Mouse (Mus musculus) WW6 (cell line): Measurements from ENCODE around the gene Zfp276.
"Not testable (repeated sequence)": the region's sequence is repeated elsewhere in the genome, so short reads cannot be mapped to it uniquely, and the experiment has no call there.

Experiments
- DNase-seq: peaks from one replicate; pipeline ENCODE4 v3.0.0-alpha.2; 2013; ENCODE audit warnings: low read depth, low spot score

The Zfp276 gene

DNA sequence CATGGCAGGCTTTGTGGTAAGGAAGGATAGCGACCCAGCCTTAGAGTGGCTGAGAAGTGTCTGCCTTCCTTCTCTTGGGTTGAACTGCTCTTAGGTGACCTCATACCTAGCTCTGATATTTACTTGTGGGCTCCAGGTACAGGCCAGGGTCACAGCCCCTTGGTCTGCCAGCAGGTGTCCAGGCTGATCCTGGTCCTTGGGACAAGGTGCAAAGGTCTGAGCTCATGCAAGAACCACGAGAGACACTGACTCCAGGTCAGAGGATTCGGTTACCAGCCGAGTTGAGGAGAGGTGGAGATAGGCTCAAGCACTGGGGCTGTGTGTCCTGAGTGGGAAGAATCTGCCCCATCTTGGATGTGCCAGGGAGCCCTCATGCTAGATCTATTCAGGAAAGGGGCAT is 9.6 kb upstream of the Zfp276 start:
- DNase-seq: no peak

DNA sequence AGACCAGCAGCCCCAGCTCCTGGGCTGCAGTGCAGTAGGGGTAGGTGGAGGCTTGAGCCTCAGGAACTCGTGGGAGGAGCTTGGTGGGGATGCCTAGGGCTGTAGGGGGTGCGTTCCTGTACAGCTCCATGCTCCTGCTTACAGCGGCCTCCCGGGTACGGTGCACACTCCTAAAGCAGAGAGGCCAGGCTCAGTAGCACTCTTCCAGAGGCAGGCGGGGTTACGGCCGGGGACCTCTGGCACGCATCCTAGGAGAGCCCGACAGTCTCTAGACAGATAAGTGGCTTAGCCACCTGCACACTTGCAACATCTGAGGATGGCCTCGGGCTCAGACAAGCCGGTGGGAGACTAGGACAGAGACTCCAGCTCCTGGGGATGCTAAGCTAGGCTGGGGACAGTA is 8.5 kb upstream of the Zfp276 start:
- DNase-seq: no peak

DNA sequence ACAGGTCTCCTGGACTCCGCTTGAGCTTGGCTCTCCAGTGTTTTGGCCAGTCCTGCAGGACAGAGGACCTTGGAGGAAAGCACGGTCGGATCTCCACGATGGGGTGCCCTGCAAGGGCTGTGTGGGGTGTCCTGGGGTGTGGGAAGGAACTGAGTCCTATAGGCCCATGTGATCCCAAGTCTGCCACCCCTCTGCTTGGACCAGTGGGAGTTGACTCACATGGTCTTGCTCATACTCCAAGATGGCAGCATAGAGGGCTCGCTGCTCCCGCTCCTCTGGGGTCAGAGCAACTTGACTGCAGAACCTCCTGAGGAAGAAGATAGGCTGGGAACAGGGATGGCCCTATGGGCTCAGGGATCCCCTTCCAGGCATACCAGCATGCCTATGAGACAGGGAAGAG is 6.2 kb upstream of the Zfp276 start:
- no peak for DNase-seq

DNA sequence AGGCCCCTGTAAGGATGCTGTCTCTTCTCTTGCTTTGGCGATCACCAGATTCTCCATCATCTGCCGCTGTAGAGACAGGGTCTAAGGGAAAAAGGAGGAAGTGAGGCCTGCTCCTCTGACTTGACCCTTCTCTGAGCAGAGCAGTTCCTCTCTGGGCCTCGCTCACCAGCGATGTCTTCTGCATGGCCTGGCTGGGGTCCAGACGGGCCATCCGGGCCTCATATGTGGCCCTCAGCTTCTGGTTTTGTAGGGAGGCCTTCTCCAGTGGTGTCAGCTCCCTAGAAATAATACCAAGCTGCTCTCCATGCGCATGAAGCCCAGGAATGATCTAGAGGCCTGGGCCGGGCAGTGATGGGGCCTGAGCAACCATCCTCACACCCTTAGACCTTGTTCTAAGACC is 5.4 kb upstream of the Zfp276 start:
- no peak for DNase-seq

DNA sequence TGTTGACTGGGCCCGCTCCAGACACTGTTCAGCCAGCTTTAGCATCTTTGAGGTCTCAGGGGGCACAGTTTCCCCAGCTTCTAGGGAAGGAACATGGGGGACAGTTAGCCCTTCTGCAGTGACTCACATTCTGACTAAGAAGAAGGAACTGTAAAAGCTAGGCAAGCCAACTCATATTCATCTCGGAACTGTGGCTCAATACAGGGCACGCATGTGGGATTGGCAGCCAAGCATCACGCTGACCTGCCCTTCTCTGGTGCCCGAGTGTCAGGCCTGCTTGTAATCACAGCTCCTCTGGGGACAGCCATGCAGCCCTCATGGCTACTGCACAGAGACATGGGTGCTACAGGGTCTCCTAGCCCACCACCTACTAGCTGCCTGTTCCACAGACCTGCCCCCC is 3.1 kb upstream of the Zfp276 start:
- DNase-seq: no peak

DNA sequence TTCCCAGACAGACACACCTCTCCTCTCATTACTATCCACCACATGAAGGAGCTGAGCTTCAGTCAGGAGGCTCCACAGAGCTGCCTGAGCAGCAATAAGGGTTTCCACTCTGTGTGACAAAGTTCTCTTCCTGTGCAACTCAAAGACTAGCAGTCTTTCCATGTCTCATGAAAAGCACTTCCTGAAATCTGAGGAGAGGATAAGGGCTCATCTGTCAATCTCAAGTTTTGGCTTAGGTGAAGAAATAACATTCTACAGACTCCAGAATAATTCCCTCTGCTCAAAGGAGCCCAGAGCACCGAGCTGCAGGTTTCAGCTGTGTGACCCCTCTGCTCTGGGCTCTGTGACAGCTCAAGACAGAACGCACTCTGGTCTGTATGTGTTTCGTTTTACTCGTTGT is 1.1 kb upstream of the Zfp276 start:
- DNase-seq: no peak

DNA sequence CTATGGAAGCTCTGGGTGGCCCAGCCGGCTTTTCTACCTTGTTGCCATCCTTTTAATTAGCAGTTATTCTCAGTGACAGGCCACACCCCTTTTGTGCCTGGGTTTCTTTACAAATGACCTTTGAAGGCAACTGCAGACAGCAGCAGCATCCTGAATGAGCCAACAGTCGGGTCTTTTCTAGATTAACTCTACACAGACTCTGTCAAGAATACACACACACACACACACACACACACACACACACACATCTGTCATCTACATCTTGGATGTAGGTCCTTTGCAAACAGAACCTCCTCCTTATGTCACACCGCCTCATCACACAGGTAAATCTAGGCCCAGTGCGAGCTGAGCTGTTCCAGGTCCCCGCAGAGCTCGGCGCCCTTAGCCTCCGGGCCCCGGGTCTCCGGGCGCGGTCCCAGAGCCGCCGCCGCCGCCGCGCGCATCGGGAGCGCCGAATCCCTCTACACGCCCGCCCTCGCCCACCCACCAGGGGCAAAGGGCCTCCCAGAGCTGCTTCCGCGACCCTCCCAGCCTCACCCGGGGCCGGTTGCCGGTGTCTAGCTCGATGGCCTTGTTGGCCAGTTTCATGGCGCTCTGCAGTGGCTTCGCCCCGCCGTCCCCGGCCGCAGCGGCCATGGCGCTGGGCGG is 420 bp upstream of the Zfp276 start:
- no peak for DNase-seq

DNA sequence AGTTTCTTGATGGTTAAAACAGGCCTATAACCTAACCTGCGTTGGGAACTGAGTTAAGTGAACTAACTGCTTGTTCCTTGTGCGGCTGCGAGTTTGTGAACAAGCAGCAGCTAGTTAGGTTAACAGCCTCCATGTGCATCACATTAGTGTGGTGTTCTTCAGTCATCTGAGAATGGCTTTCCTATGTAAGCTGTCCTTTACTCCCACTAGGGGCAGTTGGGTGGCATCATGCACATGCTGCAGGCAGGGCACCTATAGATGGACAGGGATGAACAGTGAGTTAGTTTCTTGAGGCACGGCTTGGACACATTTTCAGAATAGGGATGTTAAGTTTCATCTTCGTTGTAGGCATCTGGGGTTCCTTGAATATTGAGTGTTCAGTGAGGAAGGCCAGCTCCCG is 1.2 kb downstream of the Zfp276 start:
- no peak for DNase-seq

DNA sequence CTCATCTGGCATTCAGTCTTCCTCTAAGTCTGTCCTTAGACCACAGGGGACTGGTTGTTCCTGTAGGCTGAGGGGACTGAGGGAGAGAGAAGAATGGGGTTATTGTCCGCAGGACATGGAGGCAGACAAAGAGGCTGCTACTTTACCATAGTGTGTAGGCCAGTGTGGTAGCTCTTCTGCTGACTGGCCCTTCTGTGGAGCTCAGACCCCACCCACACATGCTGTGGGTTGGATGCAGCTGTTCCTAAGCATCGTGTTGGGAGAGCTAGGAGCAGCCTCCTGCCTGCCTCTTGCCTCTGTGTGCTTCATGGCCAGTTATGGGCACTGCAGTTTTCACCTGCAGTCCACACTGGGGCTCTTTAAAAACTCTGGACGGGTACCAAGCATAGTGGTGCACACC is 3.1 kb downstream of the Zfp276 start:
- no peak for DNase-seq

DNA sequence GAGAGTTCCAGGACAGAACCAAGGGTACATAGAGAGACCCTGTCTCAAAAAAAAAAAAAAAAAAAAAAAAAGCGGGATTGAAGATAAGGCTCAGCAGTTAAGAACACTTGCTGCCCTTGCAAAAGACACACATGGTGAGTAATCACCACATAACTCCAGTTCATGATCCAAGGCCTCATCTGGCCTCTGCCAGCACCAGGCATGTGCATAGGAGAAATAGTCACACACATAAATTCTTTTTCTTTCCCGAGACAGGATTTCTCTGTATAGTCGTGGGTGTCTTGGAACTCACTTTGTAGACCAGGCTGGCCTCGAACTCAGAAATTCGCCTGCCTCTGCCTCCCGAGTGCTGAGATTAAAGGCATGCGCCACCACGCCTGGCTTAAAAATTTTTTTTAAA is 3.6 kb downstream of the Zfp276 start:
- not testable (repeated sequence) for DNase-seq

DNA sequence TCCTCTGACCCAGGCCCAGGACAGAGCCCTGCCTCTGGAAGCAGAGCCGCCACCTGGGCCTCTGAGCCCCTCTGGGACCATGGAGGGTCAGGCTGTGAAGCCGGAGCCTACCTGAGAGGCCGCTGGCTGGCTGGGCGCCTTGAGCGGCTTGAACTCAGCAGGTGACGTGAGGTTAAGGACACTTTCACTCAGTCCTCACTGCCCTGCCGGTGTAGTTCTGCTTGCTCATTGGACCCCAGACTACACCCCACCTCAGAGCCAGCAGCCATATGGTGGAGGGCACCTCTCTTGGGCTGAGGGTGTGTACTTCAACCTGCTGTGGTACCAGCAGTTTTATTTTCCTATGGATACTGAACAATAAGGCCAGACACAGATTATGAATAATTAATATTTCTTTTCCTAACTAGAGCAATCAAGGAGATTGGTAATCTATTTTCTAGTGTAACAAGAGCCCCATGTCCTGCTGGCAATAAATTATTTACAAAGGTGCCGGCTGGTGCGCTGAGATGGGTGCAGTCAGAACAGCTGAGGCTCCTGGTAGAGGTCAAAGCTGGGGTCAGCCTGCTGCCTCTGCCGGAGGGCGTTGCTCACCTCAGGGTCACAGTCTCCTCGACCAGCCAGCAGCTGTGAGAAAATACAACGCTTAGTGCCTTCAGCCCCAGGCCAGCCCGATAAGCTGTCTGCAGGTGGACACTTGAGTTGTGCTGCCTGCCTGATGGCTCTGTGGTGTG is 14.1 kb downstream of the Zfp276 start:
- DNase-seq: no peak

DNA sequence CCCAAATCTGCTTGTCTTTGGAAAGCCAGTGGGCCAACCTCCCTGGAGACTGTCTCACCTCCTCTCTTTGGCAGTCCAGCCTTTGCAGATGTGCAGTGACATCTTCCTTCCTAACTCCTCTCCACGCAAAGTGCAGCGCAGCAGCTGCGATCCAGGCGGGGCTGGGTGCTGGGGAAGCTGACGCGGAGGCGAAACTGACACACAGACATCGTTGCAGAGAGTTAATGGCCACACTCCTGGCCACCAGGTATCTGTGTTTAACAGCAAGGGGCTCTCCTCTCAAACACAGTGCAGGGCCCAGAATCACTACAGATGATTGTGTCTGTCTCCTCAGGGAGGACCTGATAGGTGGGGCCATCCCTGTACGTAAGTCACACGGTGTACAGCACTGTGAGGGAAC is 17.2 kb downstream of the Zfp276 start:
- no peak for DNase-seq

DNA sequence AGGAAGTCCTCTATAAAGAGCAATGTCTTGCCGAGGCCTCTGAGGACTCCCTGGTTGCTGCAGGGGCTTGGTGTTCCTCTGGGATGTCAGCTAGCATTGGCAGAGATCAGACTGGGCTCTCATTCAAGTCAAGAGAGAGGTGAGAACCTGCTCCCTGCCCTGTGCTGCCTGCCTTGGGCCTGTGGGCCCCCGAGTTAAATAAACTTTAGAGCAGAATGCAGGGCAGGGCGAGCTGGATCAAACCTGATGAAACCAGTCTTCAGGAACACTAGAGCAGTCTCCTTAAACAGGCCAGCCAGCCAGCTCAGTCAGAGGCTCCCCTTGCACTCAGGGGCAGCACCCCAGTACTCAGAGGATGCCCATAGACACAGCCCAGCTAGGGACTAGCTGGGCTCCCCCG is 17.9 kb downstream of the Zfp276 start:
- no peak for DNase-seq

DNA sequence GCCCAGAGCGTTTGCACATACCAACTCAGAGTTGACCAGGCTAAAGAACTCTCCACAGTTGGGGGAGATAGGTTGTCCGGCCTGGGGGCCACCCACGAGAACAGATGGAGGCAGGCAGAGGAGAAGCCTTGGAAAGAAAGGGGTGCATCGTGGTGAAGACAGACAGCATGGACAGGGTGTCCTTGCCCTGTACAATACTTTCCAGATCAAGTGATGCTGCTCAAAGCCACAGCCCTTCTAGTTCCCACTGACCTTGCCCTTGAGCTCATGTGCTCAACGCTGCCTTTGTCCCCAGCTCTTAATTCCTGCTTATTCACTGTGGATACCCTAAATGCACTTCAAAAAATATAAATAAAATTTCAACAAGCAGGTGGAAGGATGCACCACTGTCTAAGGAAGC is 20.5 kb downstream of the Zfp276 start:
- no peak for DNase-seq

DNA sequence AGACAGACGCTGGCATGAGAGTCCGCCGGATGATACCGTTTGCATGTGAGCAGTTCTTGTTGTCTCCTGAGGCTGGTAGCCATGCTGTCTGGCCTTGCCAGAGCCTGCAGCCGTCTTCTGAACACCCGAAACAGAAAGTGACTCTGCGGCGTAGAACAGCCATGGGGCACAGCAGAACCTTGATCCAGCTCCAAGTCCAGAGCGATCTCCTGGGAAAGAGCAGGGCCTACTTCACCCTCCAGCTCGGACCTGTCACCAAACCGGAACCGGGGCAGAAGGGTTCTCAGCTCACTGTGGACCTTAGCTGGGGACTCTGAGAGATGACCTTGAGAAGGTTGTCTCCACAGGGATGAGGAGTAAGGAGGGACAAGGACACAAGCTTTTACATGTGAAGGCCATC is 21.1 kb downstream of the Zfp276 start:
- no peak for DNase-seq

DNA sequence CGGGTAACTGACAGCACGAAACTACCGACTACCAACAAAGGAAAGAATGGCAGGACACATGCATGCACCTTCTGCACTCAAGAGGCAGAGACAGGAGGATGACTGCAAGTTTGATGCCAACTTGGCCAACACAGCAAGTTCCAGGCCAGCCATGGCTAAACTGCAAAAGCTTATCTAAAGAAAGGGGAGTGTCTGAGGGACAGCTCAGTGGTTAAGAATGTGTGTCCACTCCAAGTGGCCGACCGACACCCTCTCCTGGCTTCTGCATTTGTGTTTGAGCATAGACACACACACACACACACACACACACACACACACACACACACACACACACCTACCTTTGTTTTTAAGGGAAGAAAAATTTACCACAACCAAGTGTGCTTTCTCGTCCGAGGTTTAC is 24.4 kb downstream of the Zfp276 start:
- DNase-seq: no peak

DNA sequence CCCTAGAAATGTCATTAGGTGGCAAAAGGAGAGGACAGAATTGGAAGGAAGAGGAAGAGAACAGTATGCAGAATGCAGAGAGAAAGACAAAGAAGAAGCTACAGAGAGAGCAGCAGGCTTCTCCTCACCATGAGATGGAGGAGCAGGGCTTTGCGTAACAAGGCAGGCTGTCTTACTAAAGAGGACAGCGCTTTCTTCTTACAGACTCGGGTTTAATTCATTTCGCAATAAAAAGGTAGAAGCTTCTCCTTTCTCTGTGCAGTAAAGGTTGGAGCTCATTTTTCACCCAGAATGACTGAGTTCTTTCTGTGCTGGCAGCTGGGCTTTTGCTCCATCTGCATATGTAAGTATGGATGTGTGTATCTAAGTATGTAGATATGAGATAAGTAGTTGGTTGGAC is 25.8 kb downstream of the Zfp276 start:
- no peak for DNase-seq

DNA sequence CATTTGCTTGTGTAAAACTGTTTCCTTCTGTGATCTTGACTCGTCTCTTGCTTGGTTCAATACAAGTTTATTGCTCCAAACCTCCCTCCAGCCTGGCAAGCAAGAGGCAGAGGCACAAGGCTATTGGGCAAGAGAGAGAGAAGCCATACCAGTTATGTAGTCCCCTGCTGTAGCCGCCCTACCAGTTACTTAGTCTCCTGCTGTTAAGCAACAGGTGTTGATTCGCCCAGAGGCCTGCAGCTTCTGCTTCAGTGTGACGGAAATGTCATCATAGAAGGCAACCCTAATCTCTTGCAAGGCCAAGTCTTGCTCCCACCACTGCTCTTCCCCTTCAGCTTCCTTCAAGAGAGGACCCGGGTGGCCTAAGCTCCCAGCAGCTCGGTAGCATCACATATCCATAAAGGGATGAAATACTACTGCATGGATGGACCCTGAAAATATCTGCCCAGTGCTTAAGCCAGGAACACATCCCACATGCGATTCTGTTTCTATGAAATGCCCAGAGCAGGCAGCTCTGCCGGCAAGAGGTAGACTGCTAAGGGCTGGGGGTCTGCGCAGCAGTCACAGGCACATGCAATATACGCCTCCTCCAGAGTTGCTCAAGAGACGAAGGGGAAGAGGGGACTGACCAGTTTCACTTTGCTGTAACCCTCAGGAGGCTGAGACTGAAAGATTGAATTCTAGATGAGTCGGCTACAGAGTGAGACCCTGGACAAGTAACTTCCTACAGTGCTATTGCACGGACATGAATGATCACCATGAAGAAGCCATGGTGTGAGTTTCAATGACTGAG is 26.5 kb downstream of the Zfp276 start:
- DNase-seq: no peak

DNA sequence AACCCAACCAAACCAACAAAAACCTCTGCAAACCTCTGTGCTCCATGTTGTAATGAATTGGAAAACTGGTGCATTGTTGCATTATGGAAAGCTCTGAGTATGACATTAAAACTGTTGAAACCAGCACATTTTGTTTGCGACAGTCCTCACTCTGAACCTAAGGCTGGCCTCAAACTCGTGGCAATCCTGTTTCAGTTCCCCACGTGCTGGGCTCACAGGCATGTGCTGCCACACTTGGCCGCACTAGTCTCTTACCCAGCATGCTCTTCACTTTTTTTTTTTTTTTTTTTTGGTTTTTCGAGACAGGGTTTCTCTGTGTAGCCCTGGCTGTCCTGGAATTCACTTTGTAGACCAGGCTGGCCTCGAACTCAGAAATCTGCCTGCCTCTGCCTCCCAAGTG is 29.0 kb downstream of the Zfp276 start:
- not testable (repeated sequence) for DNase-seq

DNA sequence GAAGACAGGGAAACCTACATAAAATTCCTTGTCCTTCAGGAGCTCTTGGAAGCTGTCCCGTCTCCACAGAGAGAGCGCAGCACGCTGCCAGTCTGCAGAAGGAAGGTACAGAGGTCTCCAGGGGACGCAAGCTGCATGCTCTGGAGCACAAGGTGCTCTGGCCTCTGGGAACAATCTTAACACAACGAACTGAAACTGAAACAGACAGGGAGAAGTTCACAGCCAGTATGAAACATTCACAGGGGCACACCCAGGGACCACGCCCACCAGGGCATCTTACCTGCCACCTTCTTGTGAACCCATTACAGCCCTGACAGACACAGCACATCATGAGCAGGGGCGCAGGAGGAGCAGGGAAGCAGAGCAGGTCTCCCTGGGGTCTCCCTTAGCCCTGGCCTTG is 30.0 kb downstream of the Zfp276 start:
- DNase-seq: no peak

DNA sequence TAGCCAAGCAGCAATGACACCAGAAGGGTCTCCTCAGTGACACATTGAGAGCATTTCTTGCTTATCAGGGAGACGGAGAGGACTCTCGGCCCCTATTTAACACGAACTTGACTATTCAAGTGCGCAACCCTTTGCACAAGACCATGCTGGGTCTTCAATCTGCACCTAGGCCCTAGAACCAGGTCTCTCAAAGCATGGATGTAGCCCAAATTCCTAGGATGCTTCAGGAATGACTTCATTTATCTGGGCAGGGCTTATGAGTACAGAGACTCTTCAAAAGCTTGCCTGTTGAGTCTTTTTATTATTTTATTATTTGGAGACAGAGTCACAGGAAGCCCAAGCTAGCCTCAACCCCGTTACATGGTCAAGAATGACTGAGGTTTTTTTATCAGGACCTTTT is 30.5 kb downstream of the Zfp276 start:
- DNase-seq: no peak

DNA sequence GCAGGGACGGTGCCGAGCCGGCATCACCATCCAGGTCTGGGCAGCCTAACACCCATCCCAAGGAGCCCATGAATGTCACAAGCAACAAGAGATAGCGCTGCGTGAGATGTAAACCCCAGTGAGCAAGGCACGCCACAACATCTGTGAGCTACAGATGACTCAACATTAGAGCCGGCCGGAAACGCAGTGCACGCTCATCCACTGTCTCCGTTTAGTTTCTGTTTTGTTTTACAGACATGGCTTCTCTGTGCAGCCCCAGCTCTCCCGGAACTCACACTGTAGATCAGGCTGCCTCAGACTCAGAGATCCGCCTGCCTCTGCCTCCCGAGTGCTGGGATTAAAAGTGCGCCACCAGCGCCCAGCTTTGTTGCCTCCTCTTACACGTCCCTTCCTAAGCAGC is 33.4 kb downstream of the Zfp276 start:
- no peak for DNase-seq

DNA sequence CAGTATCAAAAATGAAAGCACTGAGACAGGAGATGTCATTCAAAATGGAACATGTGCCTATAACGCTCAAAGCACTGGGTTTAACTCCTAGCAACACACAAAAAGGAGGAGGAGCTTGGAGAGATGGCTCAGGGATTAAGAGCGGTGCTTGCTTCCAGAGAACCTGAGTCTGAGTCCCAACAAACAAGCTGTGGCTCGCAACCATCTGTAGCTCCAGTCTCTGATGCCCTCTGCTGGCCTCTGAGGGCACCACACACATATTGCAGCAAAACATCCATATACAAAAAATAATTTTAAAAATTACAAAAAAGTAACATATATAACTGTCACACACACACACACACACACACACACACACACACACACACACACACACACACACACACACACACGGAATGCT is 36.2 kb downstream of the Zfp276 start:
- no peak for DNase-seq
